Mouse (Mus musculus): ENCODE measurements around the gene Sos2. TPM values are rescaled to one million over a fixed set of nuclear protein-coding genes. Genes with fewer than 3 reads are reported as not detected.
A peak's percentile ranks its signal among the peaks of the same experiment; 100 is the strongest.
"Not testable (repeated sequence)": the region's sequence is repeated elsewhere in the genome, so short reads cannot be mapped to it uniquely, and the experiment has no call there.

Sos2 gene
- polyA plus RNA-seq, 3 experiments from 2014 or later, result 13.4 to 23.9 (median 14.5) TPM

DNA sequence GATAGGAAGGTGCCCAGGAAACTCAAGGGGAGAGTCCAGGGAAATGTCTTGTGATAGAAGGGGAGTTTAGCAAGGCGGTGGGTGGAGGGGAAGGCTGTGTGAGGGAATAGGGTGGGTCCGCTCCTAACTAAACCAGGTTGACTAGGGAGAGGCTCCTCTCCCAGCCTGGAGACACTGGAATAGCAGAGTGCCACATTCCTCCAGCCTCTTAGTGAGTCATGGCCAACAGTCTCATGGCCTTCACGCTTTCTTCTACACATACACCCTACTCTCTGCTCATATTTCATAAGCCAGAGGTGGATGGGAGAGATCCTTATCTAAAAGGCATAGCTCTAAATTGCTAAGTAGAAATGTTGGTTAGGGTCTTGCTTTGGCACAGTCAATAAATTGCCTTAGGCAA lies 111.7 kb downstream of the Sos2 start:
- ATAC-seq, result no peak

DNA sequence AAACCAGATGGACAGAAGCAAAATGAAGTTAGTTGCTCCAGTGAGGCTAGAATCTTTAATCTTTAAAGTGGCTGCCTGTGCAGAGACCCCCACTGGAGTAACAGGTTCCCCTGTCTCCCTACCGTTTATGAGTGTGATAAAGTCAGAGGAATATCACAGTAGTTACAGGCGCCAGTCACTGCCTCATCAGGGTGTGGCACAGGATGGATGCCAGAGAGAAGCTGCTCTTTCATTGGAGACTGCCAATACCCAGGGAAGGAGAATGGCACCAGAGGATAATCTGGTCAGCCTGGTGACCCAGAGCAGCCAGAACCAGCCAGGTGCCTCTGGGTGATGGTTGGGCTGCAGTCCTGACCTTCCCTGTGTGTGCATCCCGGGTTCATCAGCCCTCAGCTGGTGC lies 113.4 kb downstream of the Sos2 start:
- no peak for ATAC-seq

DNA sequence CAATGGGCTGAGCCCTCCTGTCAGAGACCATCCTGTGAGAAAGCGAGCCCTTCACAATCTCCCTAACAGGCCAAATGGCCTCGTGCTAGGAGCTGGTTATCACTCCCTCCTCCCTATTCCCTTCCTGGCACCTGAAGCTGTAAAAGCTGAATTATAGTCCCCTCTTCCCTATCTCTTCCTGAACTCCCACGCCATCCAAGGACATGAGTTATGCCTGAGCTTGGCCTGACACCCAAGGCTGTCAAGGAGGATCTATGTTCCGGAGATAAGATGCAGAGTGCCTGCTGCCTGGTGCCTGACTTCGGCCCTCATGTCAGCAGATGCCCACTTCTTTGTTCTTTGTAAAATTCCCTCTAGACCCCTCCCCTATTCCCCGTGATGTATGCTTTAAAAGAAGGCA lies 120.6 kb downstream of the Sos2 start:
- not testable (repeated sequence) for ATAC-seq

DNA sequence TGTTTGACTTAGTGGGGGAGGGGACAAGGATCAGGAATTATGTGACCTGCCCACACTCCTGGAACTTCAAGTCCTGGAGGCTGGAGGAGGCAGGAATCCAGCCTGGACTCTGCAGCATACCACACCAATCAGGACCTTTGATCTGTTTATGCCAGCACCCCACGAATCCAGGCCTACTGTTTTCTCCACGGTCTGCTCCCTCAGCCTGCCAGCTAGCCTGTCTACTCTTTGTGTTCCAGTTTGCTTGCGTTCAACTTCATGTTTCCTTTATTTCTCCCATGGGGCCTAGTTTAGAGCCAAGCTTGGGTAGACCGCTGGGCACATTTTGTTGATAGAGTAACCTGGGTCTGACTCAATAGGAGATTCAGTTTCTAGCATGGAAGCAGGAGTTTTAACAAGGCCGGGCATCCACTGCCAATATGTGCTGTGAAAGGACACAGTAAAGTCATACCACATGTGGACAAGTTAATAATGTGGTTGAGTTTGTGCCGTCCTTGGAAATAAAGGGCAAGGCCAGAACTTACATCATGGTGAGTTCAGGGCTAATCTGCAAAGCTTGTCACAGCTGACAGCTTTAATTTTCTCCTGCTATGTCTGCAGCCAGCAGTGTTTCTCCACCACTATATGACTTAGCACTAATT lies 125.3 kb downstream of the Sos2 start:
- no peak for ATAC-seq

DNA sequence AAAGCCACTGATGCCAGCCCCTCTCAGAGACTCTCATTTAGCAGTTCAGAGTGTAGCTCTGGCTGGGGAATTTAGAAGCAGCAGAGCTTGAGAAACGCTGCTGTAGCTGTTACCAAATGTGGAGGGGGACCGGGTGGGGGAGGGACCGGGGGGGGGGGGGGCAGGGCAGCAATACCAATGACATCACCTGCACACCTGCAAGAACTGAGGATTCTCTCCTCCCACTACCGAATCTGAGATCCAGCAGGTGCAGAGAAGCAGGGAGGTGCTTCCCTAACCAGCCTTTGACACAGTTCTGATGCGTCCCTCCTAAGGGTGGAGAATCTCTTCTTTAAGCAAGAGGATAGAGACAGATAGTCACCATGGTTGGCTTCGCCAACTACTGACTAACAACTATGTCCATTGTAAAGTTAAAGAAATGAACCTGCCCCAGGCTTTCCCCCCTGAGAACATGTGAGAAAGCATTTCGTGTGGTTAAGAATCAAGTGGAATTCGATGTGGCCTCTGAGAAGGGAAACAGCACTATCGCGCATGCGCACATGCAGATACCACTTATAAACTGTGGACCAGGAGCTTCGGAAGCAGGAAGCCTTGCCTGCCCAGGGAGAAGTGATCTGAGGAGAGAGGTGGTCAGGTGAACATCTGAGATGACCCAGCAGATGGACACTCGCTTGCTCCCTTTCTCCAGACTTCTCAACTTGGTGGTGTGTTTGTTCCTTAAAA lies 136.0 kb downstream of the Sos2 start:
- ATAC-seq, result no peak

DNA sequence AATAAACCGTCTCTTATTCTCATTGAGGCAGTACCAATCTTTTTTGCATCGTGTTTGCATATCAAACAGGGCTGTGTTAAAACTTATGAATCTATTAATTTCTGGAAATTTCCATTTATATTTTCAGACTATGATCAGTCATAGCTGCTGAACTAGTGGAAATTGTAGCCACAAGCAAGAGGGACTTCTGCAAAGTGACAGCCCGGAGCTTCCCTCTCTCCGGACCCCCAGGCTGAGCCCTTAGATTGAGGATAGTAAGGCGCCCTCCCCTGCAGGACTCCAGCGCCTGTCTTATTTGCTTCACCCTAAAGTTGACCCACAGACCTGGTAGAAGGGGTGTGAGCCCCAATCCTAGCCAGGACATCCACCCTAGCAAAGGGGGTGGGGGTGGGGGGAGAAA lies 136.7 kb downstream of the Sos2 start:
- ATAC-seq, result no peak

DNA sequence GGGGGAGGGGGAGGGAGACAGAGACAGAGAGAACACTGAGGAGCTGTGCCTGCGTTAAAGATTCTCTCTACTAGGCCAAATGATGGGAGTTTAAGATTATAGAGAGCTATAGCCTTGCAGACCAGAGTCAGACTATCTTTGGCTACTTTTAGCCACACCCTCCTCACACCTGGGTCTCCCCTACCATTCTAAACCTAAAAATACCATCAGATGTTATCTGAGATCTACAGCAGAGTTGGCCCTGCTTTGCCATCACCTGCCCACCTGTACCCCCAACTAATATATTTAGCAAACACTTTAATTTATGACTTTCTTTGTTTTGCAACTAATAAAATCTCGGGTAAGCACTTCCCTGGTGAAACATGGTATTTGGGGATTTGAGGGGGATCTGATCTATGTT lies 137.1 kb downstream of the Sos2 start:
- ATAC-seq, result no peak

DNA sequence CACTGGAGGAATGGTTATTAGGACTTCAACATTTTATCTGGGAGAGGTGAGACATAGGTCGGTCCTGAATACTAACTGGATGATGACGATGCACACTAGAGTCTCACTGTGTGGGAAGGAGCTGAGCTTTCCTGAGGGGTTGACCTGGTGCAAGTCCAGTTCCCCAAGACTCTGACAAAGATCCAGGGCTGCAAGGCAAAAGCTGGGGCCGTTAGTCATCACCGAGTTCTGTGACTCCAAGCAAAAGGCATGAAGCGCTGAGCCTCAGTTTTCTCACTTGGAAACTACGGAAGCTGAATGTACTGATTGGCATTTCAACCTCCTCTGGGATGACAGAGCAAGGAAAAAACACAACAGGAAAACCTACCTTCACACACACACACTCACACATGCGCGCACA lies 139.3 kb downstream of the Sos2 start:
- no peak for ATAC-seq

DNA sequence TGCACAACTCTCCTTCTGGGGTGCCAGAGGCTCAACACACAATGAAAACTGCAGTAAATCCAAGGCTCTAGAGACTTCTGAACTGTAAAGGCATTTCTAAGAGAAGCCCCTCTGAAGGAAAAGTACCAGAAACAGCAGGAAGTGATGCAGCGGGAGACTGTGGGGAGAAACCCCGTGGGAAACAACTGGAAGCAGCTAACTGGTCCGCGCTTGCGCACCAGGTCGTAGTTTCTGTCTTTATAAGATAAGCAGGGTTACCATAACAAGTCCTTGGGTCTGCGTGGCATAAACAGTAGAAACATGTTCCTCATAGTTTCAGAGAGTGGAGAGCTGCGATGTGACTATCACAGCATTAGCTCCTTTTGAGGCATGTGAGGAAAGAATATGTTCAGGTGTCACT lies 140.0 kb downstream of the Sos2 start:
- no peak for ATAC-seq

DNA sequence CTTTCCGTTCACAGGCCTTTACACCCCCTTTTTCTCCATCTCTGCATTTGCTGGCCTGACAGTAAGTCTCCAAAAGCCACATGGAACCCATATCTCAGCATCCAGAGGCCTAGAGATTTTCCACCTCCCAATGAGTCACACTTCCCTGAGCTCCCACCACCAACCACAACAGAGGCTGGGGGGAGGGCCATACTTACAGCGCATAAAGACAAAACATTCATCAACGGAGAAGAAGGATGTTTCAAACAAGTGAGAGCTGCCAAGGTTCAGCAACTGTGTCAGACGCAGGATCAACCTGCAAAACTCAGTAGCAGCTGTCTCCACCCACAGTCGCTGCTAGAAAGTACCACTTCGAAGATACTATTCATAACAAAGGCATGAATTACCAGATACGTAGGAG lies 142.3 kb downstream of the Sos2 start:
- ATAC-seq, result peak; percentile 72

DNA sequence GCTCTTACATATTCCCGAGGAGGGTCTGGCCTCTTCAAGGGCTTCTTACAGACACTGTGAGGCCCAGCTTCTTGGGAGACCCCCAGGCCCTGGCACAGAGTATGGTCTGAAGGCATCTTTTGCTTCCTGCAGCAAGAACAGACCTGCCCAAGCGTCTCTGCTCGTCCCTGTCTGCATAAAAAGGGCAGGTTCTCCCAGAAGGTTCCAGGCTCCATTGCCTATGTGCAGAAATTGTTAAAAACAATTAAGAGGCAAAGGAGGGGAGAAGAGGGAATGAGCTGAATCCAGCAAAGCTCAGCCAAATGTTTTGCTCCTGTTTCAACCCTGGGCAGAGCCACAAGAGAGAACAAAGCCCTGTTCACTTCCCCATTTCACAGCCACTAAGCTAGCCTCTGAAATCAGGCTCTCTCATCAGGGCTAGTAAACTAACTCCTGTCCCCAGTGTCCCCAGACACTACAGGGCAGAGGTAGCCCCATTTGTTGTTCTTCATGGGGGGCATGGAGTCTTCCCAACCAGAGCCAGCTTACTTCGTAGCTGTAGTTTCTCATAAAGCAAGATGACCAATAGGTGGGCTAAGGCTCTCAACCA lies 143.2 kb downstream of the Sos2 start:
- ATAC-seq, result no peak

DNA sequence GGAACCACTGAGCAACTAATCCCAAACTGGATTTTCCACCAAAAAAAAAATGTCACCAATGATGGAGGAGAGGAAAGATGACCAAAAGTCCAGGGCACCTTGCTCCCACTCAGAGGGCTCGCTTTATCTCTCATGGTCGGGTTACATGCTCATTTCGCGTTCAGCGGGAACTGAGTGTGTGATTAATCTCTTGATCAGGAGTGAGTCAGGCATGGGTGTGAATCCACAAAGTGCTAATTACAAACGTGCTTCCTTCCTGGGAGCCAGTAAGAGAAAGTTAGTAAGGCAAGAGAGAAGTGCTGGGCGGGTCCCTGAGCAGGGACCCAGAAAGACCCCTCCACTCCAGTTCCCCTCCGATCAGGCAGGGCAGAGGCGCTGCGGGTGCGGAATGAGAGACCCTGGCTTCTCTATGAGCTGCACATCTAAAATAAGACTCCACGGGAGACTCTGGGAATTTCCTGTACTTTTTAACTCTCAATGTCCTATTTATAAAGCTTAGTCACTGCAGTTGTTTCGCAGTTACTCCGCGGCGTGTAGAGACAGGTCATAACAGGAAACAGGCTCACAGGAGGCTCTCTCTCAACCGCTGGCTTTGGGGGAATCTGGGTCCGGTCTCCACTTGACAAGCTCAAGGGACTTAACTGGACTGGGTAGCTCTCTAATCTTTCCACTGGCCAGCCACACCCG lies 143.8 kb downstream of the Sos2 start:
- ATAC-seq, result peak; percentile 74

DNA sequence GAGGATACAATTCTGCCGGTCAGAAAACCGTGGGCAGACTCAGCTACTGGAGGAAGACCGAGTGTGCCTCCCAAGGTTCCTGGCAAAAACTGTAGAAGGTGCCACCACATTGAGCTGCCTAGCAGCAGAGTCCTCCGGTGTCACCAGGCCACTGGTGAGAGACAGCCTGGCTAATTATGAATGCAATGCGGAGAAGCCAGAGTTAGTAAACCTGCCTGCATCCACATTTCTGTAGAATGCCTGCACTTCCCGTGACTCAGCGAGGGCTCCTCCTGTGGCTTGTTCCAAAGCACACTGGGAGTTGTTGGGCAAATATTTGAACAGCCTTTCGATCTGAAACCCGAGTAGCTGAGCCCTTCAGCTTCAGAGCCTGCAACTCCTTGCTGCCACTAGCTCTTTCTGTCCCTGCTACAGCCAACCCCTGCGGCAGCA lies 144.4 kb downstream of the Sos2 start:
- ATAC-seq, result no peak

DNA sequence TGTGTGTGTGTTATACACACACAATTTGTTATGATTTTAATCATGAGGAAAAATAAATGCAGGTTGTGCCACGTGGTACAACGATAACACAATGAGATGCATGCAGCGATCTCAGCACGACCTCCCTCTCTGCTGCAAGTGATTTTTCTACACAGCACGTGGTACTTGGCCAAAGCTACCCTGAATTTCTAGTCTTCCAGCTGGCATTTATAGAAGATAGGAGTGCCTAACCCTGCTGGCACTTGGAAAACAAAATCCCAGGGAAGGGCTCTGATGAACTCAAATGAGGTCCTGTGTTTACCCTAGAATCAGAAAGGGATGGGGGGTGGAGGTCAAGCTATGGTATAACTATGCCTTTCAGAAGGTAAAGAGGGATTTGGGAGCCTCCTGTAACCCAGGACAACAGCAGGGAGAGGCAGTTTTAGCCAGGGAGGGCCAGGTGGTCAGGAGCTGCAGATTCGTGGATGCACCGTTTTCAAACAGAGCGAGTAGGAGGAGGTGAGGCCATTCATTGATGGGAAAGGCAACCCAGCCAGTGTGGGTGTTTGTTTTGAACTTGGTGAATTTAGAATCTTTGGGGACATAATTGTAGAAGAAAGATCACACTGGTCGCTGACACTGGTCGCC lies 144.9 kb downstream of the Sos2 start:
- ATAC-seq, result no peak

Other genes with a start within 250 kb of the Sos2 start
- 10 to 100 TPM; 12.5 to 22.1 (median 14.0) TPM for gene Vcpkmt, start 98.8 kb downstream of the Sos2 start, polyA plus RNA-seq (2017; shearing (Covaris generic))
- 1 to 10 TPM; 2.8 to 3.2 (median 2.9) TPM for gene L2hgdh, start 43.0 kb upstream of the Sos2 start, polyA plus RNA-seq (2017; shearing (Covaris generic))
- 10 to 100 TPM; 12.0 to 17.0 (median 14.8) TPM for gene Atp5s, start 43.1 kb upstream of the Sos2 start, polyA plus RNA-seq (2017; shearing (Covaris generic))
- gene Cdkl1, start 109.4 kb upstream of the Sos2 start, polyA plus RNA-seq (2017; shearing (Covaris generic)), result not detected
- gene Atl1, start 210.8 kb upstream of the Sos2 start, polyA plus RNA-seq (2017; shearing (Covaris generic)), result under 1 TPM; 0.10 to 0.75 (median 0.42) TPM
- 1 to 10 TPM; 1.1 to 4.8 (median 4.6) TPM for gene Map4k5, start 211.3 kb upstream of the Sos2 start, polyA plus RNA-seq (2017; shearing (Covaris generic))